ENCODE assay signal across 17 mouse cellular contexts in the genomic region with DNA sequence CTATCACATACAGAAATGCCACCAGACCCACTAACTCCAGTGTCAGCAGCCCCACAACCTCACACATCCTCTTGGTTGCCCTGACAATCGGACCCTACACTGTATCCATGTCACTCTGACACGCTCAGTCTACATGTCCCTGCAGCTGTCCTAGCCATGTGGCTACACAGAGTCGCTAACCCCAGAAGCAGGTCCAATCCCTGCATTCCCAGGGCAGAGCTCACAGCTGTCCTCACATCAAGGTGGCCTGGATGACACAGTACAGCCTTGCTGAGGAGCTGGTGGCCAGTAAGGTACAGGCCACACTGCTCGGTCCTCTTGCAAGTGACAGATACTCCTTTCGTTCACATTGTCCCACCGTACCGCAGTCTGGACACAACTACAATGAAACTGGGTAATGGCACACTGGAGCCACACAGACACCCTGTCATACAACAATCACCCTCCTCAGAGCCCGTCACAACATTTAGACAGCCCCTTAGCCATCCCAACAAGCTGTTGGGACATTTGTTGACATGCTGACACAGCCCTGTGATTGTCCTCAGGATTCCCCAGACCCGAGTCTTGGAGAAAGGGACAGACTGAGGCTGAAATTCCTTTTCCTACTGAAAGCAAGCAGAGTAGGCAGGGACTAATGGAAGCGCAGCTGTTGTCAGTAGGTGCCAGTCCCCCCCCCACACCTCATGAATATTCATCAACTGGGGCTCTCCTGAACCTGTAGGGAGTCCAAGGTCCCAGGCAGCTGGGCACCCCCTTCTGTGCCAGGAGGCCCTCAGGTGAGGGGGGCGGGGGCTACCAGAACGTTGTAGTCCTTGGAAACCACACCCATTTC. TPM values are rescaled to one million over a fixed set of nuclear protein-coding genes. Genes with fewer than 3 reads are reported as not detected.
A peak's percentile ranks its signal among the peaks of the same experiment; 100 is the strongest.
DNase-seq lines count a peak whose midpoint lies in the region; ATAC-seq and TF ChIP-seq lines count a peak whose summit lies in the region.
"Had no signal": no experiment of that assay in that cellular context is flagged by ENCODE, and none has a peak within 500 bp of the region (broad histone marks: within the 10 kb centered on the region; RNA-seq: fewer than 3 reads in every experiment).

No protein-coding gene starts in this region.

- 0 out of 2 replicates have a peak, but pooled peaks cover 4% of the 10 kb centered on the region for H3K9me3 ChIP-seq in heart, embryonic 11.5 days (replicated peaks; ENCODE audit: control insufficient read depth, low read length)
- H3K9me3 ChIP-seq in forebrain, embryonic 11.5 days (ENCODE audit: control insufficient read depth, low read length), result peaks cover 4% of the 10 kb centered on the region
- H3K9me3 ChIP-seq in forebrain, embryonic 16.5 days (ENCODE audit: control insufficient read depth, low read length), result no peaks in the 10 kb centered on the region
- H3K9me3 ChIP-seq: embryonic facial prominence, embryonic 12.5 days; heart, embryonic 15.5 days had no signal

- no peak for TF ChIP-seq EP300 in heart, adult 2 months (IDR thresholded peaks at IDR 0.05; ENCODE audit: insufficient read depth, low read depth, low read length)

- H3K36me3 ChIP-seq in heart, embryonic 11.5 days (ENCODE audit: control insufficient read depth, insufficient read depth, low read length), result no peaks in the 10 kb centered on the region
- H3K36me3 ChIP-seq in heart, adult 2 months (ENCODE audit: control insufficient read depth, insufficient read depth, low read length), result no peaks in the 10 kb centered on the region
- no peaks in the 10 kb centered on the region for H3K36me3 ChIP-seq in forebrain, embryonic 11.5 days (ENCODE audit: control insufficient read depth, insufficient read depth, low read length)
- no peaks in the 10 kb centered on the region for H3K36me3 ChIP-seq in forebrain, embryonic 16.5 days (ENCODE audit: control insufficient read depth, insufficient read depth)
- H3K36me3 ChIP-seq: embryonic facial prominence, embryonic 12.5 days; heart, embryonic 15.5 days had no signal

- no peak for DNase-seq in heart, adult 2 months
- peak; percentile 4 for DNase-seq in lung, adult 2 months
- no peak for DNase-seq in lung, adult 18-20 months
- no peak for DNase-seq in forebrain, embryonic 11.5 days (ENCODE audit: low spot score)
- DNase-seq in thymus, postnatal 0 days (ENCODE audit: low spot score), result no peak
- no peak for DNase-seq in left cerebral cortex, adult 8-10 months (ENCODE audit: low spot score in 2 of 2)
- DNase-seq: adrenal gland, adult 8-10 months; B cell, adult 2 months; kidney, adult 8-10 months; kidney, postnatal 36 days; lung, embryonic 14.5 days; lung, postnatal 4 days; thymus, postnatal 14 days had no signal

- peaks cover 44% of the 10 kb centered on the region for H3K27me3 ChIP-seq in heart, embryonic 11.5 days (ENCODE audit: control insufficient read depth, insufficient read depth, low read length)
- no peaks in the 10 kb centered on the region for H3K27me3 ChIP-seq in heart, adult 2 months (ENCODE audit: control insufficient read depth, insufficient read depth, low read length)
- H3K27me3 ChIP-seq in forebrain, embryonic 11.5 days (ENCODE audit: control insufficient read depth, insufficient read depth, low read length), result peaks cover 22% of the 10 kb centered on the region
- no peaks in the 10 kb centered on the region for H3K27me3 ChIP-seq in forebrain, embryonic 16.5 days (replicated peaks; ENCODE audit: control insufficient read depth, insufficient read depth, low read length)

- no peak overlapping the region for H3K9ac ChIP-seq in heart, embryonic 11.5 days (ENCODE audit: low read depth, low read length)
- no peak overlapping the region for H3K9ac ChIP-seq in heart, adult 2 months (ENCODE audit: low read depth, low read length)
- no peak overlapping the region for H3K9ac ChIP-seq in forebrain, embryonic 11.5 days (ENCODE audit: low read length)
- H3K9ac ChIP-seq in forebrain, embryonic 16.5 days (replicated peaks; ENCODE audit: low read depth, low read length), result no peak overlapping the region; the same call in 1 of the 2 replicates
- H3K9ac ChIP-seq: embryonic facial prominence, embryonic 12.5 days; heart, embryonic 15.5 days; lung, embryonic 14.5 days had no signal

- intact Hi-C loops in heart, adult 2 months (cut with DNase I), result no loop called here

- no peaks in the 10 kb centered on the region for H3K79me2 ChIP-seq in heart, adult 2 months (replicated peaks; ENCODE audit: control insufficient read depth, insufficient read depth, low read length)

- H3K4me2 ChIP-seq in heart, embryonic 11.5 days, result no peak overlapping the region
- no peak overlapping the region for H3K4me2 ChIP-seq in forebrain, embryonic 11.5 days (ENCODE audit: low read depth, low read length, severe bottlenecking)
- no peak overlapping the region for H3K4me2 ChIP-seq in forebrain, embryonic 16.5 days (ENCODE audit: low read length)
- H3K4me2 ChIP-seq: embryonic facial prominence, embryonic 12.5 days; heart, embryonic 15.5 days; lung, embryonic 14.5 days had no signal

- 0 out of 2 replicates have a peak, but pooled peaks have one; percentile 39 for ATAC-seq in heart, embryonic 11.5 days (replicated peaks; ENCODE audit: insufficient number of reproducible peaks, low FRiP score, low TSS enrichment)
- 0 out of 2 replicates have a peak, but pooled peaks have one; percentile 15 for ATAC-seq in forebrain, embryonic 11.5 days (replicated peaks; ENCODE audit: low FRiP score)
- ATAC-seq in forebrain, embryonic 16.5 days, result 0 out of 2 replicates have a peak, but pooled peaks have one; percentile 8

- H3K4me1 ChIP-seq in heart, embryonic 11.5 days (ENCODE audit: control insufficient read depth, insufficient read depth, low read length), result peaks cover 3% of the 10 kb centered on the region; the same call in 1 of the 2 replicates
- H3K4me1 ChIP-seq in heart, adult 2 months (ENCODE audit: control insufficient read depth, insufficient read depth, low read length), result no peaks in the 10 kb centered on the region
- H3K4me1 ChIP-seq in lung, adult 2 months (ENCODE audit: control insufficient read depth, insufficient read depth, low read length), result peaks cover 4% of the 10 kb centered on the region
- peaks cover 12% of the 10 kb centered on the region for H3K4me1 ChIP-seq in forebrain, embryonic 11.5 days (replicated peaks; ENCODE audit: control insufficient read depth, insufficient read depth, low read length)
- peaks cover 35% of the 10 kb centered on the region for H3K4me1 ChIP-seq in forebrain, embryonic 16.5 days (replicated peaks; ENCODE audit: control insufficient read depth, insufficient read depth, low read length)

- H3K27ac ChIP-seq in heart, embryonic 11.5 days (ENCODE audit: low read depth, low read length), result no peak overlapping the region
- H3K27ac ChIP-seq in heart, adult 2 months, result no peak overlapping the region
- H3K27ac ChIP-seq in forebrain, embryonic 11.5 days (ENCODE audit: low read depth, low read length), result no peak overlapping the region
- peak overlapping the region; percentile 71 for H3K27ac ChIP-seq in forebrain, embryonic 16.5 days (ENCODE audit: low read length)
- H3K27ac ChIP-seq: embryonic facial prominence, embryonic 12.5 days; heart, embryonic 15.5 days had no signal

- TF ChIP-seq POLR2A in heart, adult 2 months (IDR thresholded peaks at IDR 0.05; ENCODE audit: insufficient read depth, low read depth, low read length), result no peak
- no peak for TF ChIP-seq POLR2A in lung, adult 2 months (IDR thresholded peaks at IDR 0.05; ENCODE audit: borderline replicate concordance, extremely low read depth, low read depth, low read length)

- no peak overlapping the region for H3K4me3 ChIP-seq in heart, embryonic 11.5 days (ENCODE audit: low read depth, low read length)
- H3K4me3 ChIP-seq in heart, adult 2 months, result no peak overlapping the region
- H3K4me3 ChIP-seq in lung, adult 2 months (replicated peaks; ENCODE audit: extremely low read depth, low read depth, low read length), result no peak overlapping the region
- no peak overlapping the region for H3K4me3 ChIP-seq in forebrain, embryonic 11.5 days (ENCODE audit: low read depth, low read length)
- H3K4me3 ChIP-seq in forebrain, embryonic 16.5 days (replicated peaks; ENCODE audit: low read length), result no peak overlapping the region
- H3K4me3 ChIP-seq: embryonic facial prominence, embryonic 12.5 days; heart, embryonic 15.5 days had no signal

- WGBS in heart, embryonic 11.5 days (ENCODE audit: insufficient replicate concordance), result 48% methylated on average over 12 of the region's 12 CpGs
- 77% methylated on average over 12 of the region's 12 CpGs for WGBS in heart, adult 2 months
- 77% methylated on average over 12 of the region's 12 CpGs for WGBS in lung, adult 2 months
- WGBS in forebrain, embryonic 11.5 days, result 55% methylated on average over 12 of the region's 12 CpGs
- 37% methylated on average over 12 of the region's 12 CpGs for WGBS in forebrain, embryonic 16.5 days

- no peak for TF ChIP-seq CTCF in heart, adult 2 months (IDR thresholded peaks at IDR 0.05)
- no peak for TF ChIP-seq CTCF in lung, adult 2 months (IDR thresholded peaks at IDR 0.05; ENCODE audit: insufficient read depth, low read length)

RNA-seq across cellular contexts. Expression of a gene that starts 9.2 kb away (rescaled TPM):
- 6.1 and 7.6 TPM in 2 replicates for polyA plus RNA-seq in heart, embryonic 11.5 days (2014; fragmentation: Nextera tagmentation; extraction: Ambion mirVana)
- total RNA-seq in heart, adult 2 months (2021), result 100 to 1,000 TPM; 274 to 297 TPM
- 49.0 and 68.7 TPM in 2 replicates for polyA plus RNA-seq in heart, adult 2 months (2012; rRNA removed)
- polyA plus RNA-seq in lung, adult 2 months (2012; rRNA removed), result 80.1 and 96.2 TPM in 2 replicates
- polyA plus RNA-seq in forebrain, embryonic 11.5 days (2014; fragmentation: Nextera tagmentation; extraction: Ambion mirVana), result 7.7 and 8.9 TPM in 2 replicates
- polyA plus RNA-seq in forebrain, embryonic 16.5 days (2015; fragmentation: Nextera tagmentation; extraction: Ambion mirVana), result 440 and 546 TPM in 2 replicates
- polyA plus RNA-seq in thymus, postnatal 0 days (2015; fragmentation: Nextera tagmentation; extraction: Ambion mirVana), result 7.2 and 11.7 TPM in 2 replicates
- total RNA-seq in left cerebral cortex, adult 8-10 months (2022), result 100 to 1,000 TPM; 352 to 438 (median 370) TPM

RNA-seq across cellular contexts. Expression of a gene that starts 13.3 kb away (rescaled TPM):
- polyA plus RNA-seq in heart, embryonic 11.5 days (2014; fragmentation: Nextera tagmentation; extraction: Ambion mirVana), result 5.0 and 6.0 TPM in 2 replicates
- 10 to 100 TPM; 11.2 to 12.3 TPM for total RNA-seq in heart, adult 2 months (2021)
- polyA plus RNA-seq in heart, adult 2 months (2012; rRNA removed), result 6.1 and 7.6 TPM in 2 replicates
- polyA plus RNA-seq in lung, adult 2 months (2012; rRNA removed), result 2.5 and 2.9 TPM in 2 replicates
- polyA plus RNA-seq in forebrain, embryonic 11.5 days (2014; fragmentation: Nextera tagmentation; extraction: Ambion mirVana), result 5.5 and 6.4 TPM in 2 replicates
- 8.2 and 8.7 TPM in 2 replicates for polyA plus RNA-seq in forebrain, embryonic 16.5 days (2015; fragmentation: Nextera tagmentation; extraction: Ambion mirVana)
- 4.0 and 4.4 TPM in 2 replicates for polyA plus RNA-seq in thymus, postnatal 0 days (2015; fragmentation: Nextera tagmentation; extraction: Ambion mirVana)
- total RNA-seq in left cerebral cortex, adult 8-10 months (2022), result 1 to 10 TPM; 8.4 to 9.7 (median 8.9) TPM

RNA-seq across cellular contexts. Expression of a gene that starts 22.0 kb away (rescaled TPM):
- polyA plus RNA-seq in heart, embryonic 11.5 days (2014; fragmentation: Nextera tagmentation; extraction: Ambion mirVana), result 51.5 and 52.2 TPM in 2 replicates
- 10 to 100 TPM; 27.4 to 29.7 TPM for total RNA-seq in heart, adult 2 months (2021)
- 13.4 and 21.2 TPM in 2 replicates for polyA plus RNA-seq in heart, adult 2 months (2012; rRNA removed)
- 21.3 and 31.7 TPM in 2 replicates for polyA plus RNA-seq in lung, adult 2 months (2012; rRNA removed)
- polyA plus RNA-seq in forebrain, embryonic 11.5 days (2014; fragmentation: Nextera tagmentation; extraction: Ambion mirVana), result 41.0 and 44.3 TPM in 2 replicates
- polyA plus RNA-seq in forebrain, embryonic 16.5 days (2015; fragmentation: Nextera tagmentation; extraction: Ambion mirVana), result 31.3 and 34.3 TPM in 2 replicates
- polyA plus RNA-seq in thymus, postnatal 0 days (2015; fragmentation: Nextera tagmentation; extraction: Ambion mirVana), result 56.4 and 57.4 TPM in 2 replicates
- total RNA-seq in left cerebral cortex, adult 8-10 months (2022), result 10 to 100 TPM; 23.3 to 28.4 (median 24.7) TPM

RNA-seq across cellular contexts. Expression of a gene that starts 31.1 kb away (rescaled TPM):
- polyA plus RNA-seq in heart, embryonic 11.5 days (2014; fragmentation: Nextera tagmentation; extraction: Ambion mirVana), result 125 and 127 TPM in 2 replicates
- 10 to 100 TPM; 85.1 to 87.6 TPM for total RNA-seq in heart, adult 2 months (2021)
- polyA plus RNA-seq in heart, adult 2 months (2012; rRNA removed), result 77.3 and 101 TPM in 2 replicates
- polyA plus RNA-seq in lung, adult 2 months (2012; rRNA removed), result 72.6 and 75.9 TPM in 2 replicates
- polyA plus RNA-seq in forebrain, embryonic 11.5 days (2014; fragmentation: Nextera tagmentation; extraction: Ambion mirVana), result 102 and 110 TPM in 2 replicates
- 84.8 and 86.5 TPM in 2 replicates for polyA plus RNA-seq in forebrain, embryonic 16.5 days (2015; fragmentation: Nextera tagmentation; extraction: Ambion mirVana)
- polyA plus RNA-seq in thymus, postnatal 0 days (2015; fragmentation: Nextera tagmentation; extraction: Ambion mirVana), result 120 and 141 TPM in 2 replicates
- total RNA-seq in left cerebral cortex, adult 8-10 months (2022), result 10 to 100 TPM; 72.4 to 90.1 (median 79.4) TPM

RNA-seq across cellular contexts. Expression of a gene that starts 37.4 kb away (rescaled TPM):
- polyA plus RNA-seq in heart, embryonic 11.5 days (2014; fragmentation: Nextera tagmentation; extraction: Ambion mirVana), result 830 and 894 TPM in 2 replicates
- 100 to 1,000 TPM; 352 to 416 TPM for total RNA-seq in heart, adult 2 months (2021)
- polyA plus RNA-seq in heart, adult 2 months (2012; rRNA removed), result 154 and 269 TPM in 2 replicates
- polyA plus RNA-seq in lung, adult 2 months (2012; rRNA removed), result 152 and 189 TPM in 2 replicates
- polyA plus RNA-seq in forebrain, embryonic 11.5 days (2014; fragmentation: Nextera tagmentation; extraction: Ambion mirVana), result 722 and 731 TPM in 2 replicates
- 610 and 631 TPM in 2 replicates for polyA plus RNA-seq in forebrain, embryonic 16.5 days (2015; fragmentation: Nextera tagmentation; extraction: Ambion mirVana)
- 383 and 479 TPM in 2 replicates for polyA plus RNA-seq in thymus, postnatal 0 days (2015; fragmentation: Nextera tagmentation; extraction: Ambion mirVana)
- total RNA-seq in left cerebral cortex, adult 8-10 months (2022), result 100 to 1,000 TPM; 333 to 426 (median 383) TPM
